Mouse (Mus musculus): ENCODE measurements around the gene Aplf.

DNA sequence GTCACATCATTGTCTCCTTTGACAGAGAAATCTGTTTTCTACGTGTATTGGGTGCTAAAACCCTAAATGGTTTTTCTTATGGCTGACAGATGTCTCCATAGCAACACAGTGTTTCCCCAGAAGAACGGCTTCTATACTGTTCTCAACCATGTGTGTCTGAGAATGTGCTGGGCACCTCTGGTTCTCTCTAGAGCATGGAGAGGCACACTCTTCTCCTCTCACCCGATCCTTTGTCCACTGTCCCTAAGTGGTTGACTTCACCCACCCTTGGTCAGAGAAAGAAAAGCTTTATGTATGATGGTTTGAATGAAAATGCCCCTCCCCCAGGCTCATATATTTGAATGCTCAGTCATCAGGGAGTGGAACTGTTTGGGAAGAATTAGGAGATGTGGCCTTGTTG is 8.4 kb upstream of the Aplf start:
- TF ChIP-seq USF1 (IDR thresholded peaks at IDR 0.05; ENCODE audit: low read depth) (no peak), CTCF (IDR thresholded peaks at IDR 0.05; ENCODE audit: control insufficient read depth, insufficient read depth, insufficient read length) (no peak), CEBPB (IDR thresholded peaks at IDR 0.05; ENCODE audit: low read depth) (no peak)
